Comparison of ENCODE assay signal across 17 mouse cellular contexts in genomic region chr1:40714950-40715349, GRCm38 (mm10). TPM values are rescaled to one million over a fixed set of nuclear protein-coding genes. Genes with fewer than 3 reads are reported as not detected.
DNase-seq lines count a peak whose midpoint lies in the region; TF ChIP-seq lines count a peak whose summit lies in the region.
"Had no signal": no experiment of that assay in that cellular context is flagged by ENCODE, and none has a peak within 500 bp of the region (broad histone marks: within the 10 kb centered on the region; RNA-seq: fewer than 3 reads in every experiment).

No protein-coding gene starts in this region.

- no peaks in the 10 kb centered on the region for H3K36me3 ChIP-seq in limb, embryonic 10.5 days
- H3K36me3 ChIP-seq: embryonic facial prominence, embryonic 12.5 days; lung, embryonic 15.5 days; neural tube, embryonic 15.5 days had no signal

- H3K4me1 ChIP-seq in limb, embryonic 10.5 days: no peaks in the 10 kb centered on the region
- H3K4me1 ChIP-seq: embryonic facial prominence, embryonic 12.5 days; lung, embryonic 15.5 days; neural tube, embryonic 15.5 days had no signal

- no peak for TF ChIP-seq CTCF in gastrocnemius, adult 2 months (IDR thresholded peaks at IDR 0.05)

- DNase-seq in gastrocnemius, adult 18-20 months (ENCODE audit: low spot score): peak; percentile 41
- DNase-seq in gastrocnemius, adult 8-10 months (ENCODE audit: low spot score in 2 of 2): no peak
- DNase-seq in 416B (ENCODE audit: low read depth): peak; percentile 45
- peak; percentile 66 for DNase-seq in gastrocnemius, adult 2 months
- DNase-seq in heart, postnatal 14 days: peak; percentile 52 to 67
- no peak for DNase-seq in left cerebral cortex, postnatal 14 days (ENCODE audit: low spot score in 2 of 2)
- no peak for DNase-seq in embryo, embryonic 11 days
- no peak for DNase-seq in limb, embryonic 10.5 days (ENCODE audit: low spot score)
- DNase-seq: cerebellum, adult 9-11 months; kidney, adult 8-10 months; right cerebral cortex, postnatal 14 days; thymus, postnatal 36 days had no signal

- intact Hi-C loops in gastrocnemius, adult 2 months (cut with DNase I): no loop called here
- intact Hi-C loops in heart, postnatal 14 days (cut with DNase I): no loop called here
- intact Hi-C loops in left cerebral cortex, postnatal 14 days (cut with DNase I): no loop called here

- no peaks in the 10 kb centered on the region for H3K9me3 ChIP-seq in limb, embryonic 10.5 days (replicated peaks)
- H3K9me3 ChIP-seq: embryonic facial prominence, embryonic 12.5 days; lung, embryonic 15.5 days; megakaryocyte, embryonic 14.5 days; neural tube, embryonic 15.5 days had no signal

- H3K27me3 ChIP-seq in limb, embryonic 10.5 days (ENCODE audit: low read depth, poor library complexity, severe bottlenecking): no peaks in the 10 kb centered on the region
- H3K27me3 ChIP-seq: embryonic facial prominence, embryonic 12.5 days; lung, embryonic 15.5 days; megakaryocyte, embryonic 14.5 days; neural tube, embryonic 15.5 days had no signal

- 92% methylated on average over 9 of the region's 9 CpGs for WGBS in limb, embryonic 10.5 days

- H3K4me3 ChIP-seq in gastrocnemius, adult 2 months: no peak overlapping the region
- no peak overlapping the region for H3K4me3 ChIP-seq in limb, embryonic 10.5 days
- H3K4me3 ChIP-seq: embryonic facial prominence, embryonic 12.5 days; lung, embryonic 15.5 days; megakaryocyte, embryonic 14.5 days; neural tube, embryonic 15.5 days had no signal

- H3K27ac ChIP-seq in gastrocnemius, adult 2 months: peak overlapping the region; percentile 63
- no peak overlapping the region for H3K27ac ChIP-seq in limb, embryonic 10.5 days
- H3K27ac ChIP-seq: embryonic facial prominence, embryonic 12.5 days; lung, embryonic 15.5 days; neural tube, embryonic 15.5 days had no signal

RNA-seq across cellular contexts. Expression of gene Slc9a2, which starts 34.6 kb away (rescaled TPM):
- 10 to 100 TPM; 17.9 to 25.5 TPM for total RNA-seq in gastrocnemius, adult 18-20 months (2021)
- total RNA-seq in gastrocnemius, adult 8-10 months (2022): 10 to 100 TPM; 13.8 to 24.5 (median 17.3) TPM
- total RNA-seq in gastrocnemius, adult 2 months (2021): 10 to 100 TPM; 16.6 to 30.1 TPM
- under 1 TPM; 0.51 to 0.60 TPM for total RNA-seq in heart, postnatal 14 days (2021)
- total RNA-seq in left cerebral cortex, postnatal 14 days (2021): 1 to 10 TPM; 2.7 to 2.9 TPM
- not detected in 2 replicates for polyA plus RNA-seq in limb, embryonic 10.5 days (2016; fragmentation: Nextera tagmentation; extraction: Ambion mirVana)
- polyA plus RNA-seq: liver, embryonic 11.5 days had no signal

Comparison
In these comparisons a context has a peak if more than half of its experiments do, and no peak if none do; other contexts are left out.
1. DNase-seq: peak in gastrocnemius, adult 18-20 months (single experiment), 416B (single experiment), gastrocnemius, adult 2 months (single experiment) and heart, postnatal 14 days (2 of 2); none in gastrocnemius, adult 8-10 months (0 of 2), left cerebral cortex, postnatal 14 days (0 of 2), embryo, embryonic 11 days (single experiment) and limb, embryonic 10.5 days (single experiment).